Mouse (Mus musculus): Measurements from ENCODE around the gene Slc29a4.

DNA sequence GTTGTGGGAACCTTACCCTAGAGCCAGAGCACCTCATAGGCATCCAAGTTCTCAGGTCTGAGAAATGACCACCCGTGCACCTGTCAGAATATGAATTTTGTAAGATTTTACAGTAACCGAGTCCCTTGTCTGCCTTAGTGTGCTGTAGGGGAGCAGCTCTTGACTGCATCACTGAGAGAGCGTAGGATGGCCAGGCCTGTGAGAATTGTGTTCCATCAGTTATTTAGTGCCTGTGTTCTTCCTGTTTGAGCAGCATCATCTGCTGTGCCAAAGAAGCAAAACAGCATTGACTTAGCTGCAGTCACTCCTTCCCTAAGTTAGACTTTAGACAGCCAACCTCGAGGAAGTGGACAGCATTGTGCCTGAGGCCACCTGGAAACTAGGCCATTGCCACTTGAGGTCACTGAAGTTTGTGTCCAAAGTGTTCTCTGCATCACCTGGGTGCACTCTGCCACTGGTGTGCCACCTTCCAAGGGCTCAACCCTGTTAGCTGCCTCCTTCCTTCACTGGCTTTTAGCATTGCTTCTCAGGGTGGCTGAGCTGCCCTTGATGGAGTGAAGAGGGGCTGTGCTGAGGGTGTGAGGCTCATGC is 42.8 kb upstream of the Slc29a4 start:
- TF ChIP-seq CTCF (IDR thresholded peaks at IDR 0.05; ENCODE audit: low read depth) (no peak), EP300 (optimal IDR thresholded peaks at IDR 0.05) (no peak)
